Mouse (Mus musculus) retina, embryonic 14.5 days (tissue): ENCODE results near the gene Adam26b.
"Not testable (repeated sequence)": the region's sequence is repeated elsewhere in the genome, so short reads cannot be mapped to it uniquely, and the experiment has no call there.

ENCODE experiments used
- DNase-seq: peaks from one replicate; pipeline ENCODE4 v3.0.0-alpha.2; 2015; ENCODE audit warnings: low spot score

Adam26b gene

GRCm38 (mm10) chr8:43528006-43528405, at the start of gene Adam26b:
Gene Adam26b, minus strand, starts transcription at chr8:43528106.
- not testable (repeated sequence) for DNase-seq

- not testable (repeated sequence) for DNase-seq
Measured at GRCm38 (mm10) chr8:43576607-43577006, 48.7 kb upstream of the Adam26b start, which contains the start of gene Adam26a. Gene Adam26a, minus strand, starts transcription at chr8:43576707.
